Mouse (Mus musculus): ENCODE data around the gene Gm20696. TPM values are rescaled to one million over a fixed set of nuclear protein-coding genes. Genes with fewer than 3 reads are reported as not detected.

Gm20696 gene
- 0.30 and 0.45 TPM in 2 replicates for polyA plus RNA-seq (2012; rRNA removed)

DNA sequence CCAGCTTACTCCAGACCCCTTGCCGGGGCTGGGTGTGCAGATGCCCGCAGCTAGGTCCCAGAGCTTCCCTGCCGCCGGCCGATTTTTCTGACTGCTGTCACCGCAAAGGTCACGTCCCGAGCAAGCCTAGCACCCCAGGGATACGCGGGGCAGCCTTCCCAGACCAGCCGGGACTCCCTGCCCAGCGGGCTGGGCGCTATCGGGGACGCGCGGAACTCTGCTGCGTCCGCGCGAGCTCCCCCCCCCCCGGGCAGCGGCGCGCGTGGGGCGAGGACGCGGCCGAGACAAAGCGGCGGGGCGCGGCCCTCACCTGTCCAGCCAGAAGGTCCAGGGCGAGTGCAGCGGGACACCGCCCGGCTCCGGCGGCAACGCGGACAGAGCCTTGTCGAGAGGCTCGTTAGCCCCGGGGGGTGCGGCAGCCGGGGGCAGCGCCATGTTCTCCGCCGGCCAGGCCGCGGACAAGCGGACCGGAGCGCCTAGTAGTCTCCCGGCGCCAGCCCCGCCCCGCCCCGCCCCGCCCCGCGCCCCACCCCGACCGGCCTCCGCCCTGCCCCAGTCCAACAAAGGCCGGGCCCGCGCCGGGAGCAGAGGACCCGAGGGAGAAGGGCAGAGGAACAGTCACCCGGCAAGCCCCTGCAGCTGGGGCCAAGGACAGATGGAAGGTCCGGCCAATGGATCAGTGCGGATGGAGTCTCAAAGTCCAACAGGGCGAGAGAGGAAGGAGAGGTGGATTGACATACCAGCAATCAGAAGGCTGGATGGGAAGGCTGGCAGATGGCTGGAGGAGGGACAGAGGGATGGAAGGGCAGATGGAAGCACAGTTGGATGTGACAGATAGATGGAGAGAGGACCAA lies at the start of gene Gm20696, which contains the start of gene Eif4e3:
Gm20696 (minus strand) TSS at position 480 of the 854 bp plus-strand sequence.
Eif4e3 (minus strand) TSS at position 454 of the 854 bp plus-strand sequence.

DNA sequence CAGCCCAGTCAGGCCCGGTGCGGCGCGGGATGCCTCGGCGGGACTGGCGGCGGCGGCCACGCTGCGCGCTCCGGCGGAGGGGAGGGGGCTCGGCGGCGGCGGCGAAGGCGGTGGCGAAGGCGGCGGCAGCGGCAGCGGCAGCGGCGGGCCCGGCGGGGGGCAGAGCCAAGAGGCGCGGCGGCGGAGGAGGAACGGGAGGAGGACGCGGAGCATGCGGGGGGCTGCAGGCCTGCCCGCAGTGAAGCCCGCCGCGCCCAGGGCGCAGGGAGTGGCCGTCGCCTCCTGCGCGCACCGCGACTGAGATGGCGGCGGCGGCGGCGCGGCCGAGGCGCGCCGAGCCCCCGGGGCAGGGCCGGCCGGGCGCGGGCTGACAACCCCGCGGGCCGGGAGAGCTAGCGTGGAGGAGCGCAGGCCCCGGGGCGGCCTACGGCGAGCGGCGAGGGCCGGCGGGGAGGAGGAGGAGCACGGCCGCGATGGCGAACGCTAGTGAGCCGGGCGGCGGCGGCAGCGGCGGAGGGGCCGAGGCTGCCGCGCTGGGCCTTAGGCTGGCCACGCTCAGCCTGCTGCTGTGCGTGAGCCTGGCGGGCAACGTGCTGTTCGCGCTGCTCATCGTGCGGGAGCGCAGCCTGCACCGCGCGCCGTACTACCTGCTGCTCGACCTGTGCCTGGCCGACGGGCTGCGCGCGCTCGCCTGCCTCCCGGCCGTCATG lies 25.8 kb upstream of the Gm20696 start, which contains the start of gene Gpr27:
Gpr27 (plus strand) TSS at position 474 of the 710 bp plus-strand sequence.

GRCm38 (mm10) chr6:99522359-99523108 lies 144.1 kb downstream of the Gm20696 start, which contains the start of gene Foxp1:
TSS of gene Foxp1 (minus strand) at chr6:99522721.

Other genes with a start within 250 kb of the Gm20696 start
- 11.9 and 12.2 TPM in 2 replicates for gene Foxp1, start 144.1 kb downstream of the Gm20696 start, polyA plus RNA-seq (2012; rRNA removed)
- 3.4 TPM in 2 replicates for gene Eif4e3, start within 50 bp of the Gm20696 start, polyA plus RNA-seq (2012; rRNA removed)
- 0.22 TPM in 2 replicates for gene Gpr27, start 25.9 kb upstream of the Gm20696 start, polyA plus RNA-seq (2012; rRNA removed)
- gene Prok2, start 59.6 kb upstream of the Gm20696 start, polyA plus RNA-seq (2012; rRNA removed) = 0.07 and 0.10 TPM in 2 replicates

All from liver, embryonic 18 days (tissue).